Mouse (Mus musculus): ENCODE measurements at regions not wholly inside any gene's neighbourhood (a gene's known extent, or its start where the extent isn't known, plus 50 kb on each side); places are given as distances from the start of the nearest gene placed in this dataset.

DNA sequence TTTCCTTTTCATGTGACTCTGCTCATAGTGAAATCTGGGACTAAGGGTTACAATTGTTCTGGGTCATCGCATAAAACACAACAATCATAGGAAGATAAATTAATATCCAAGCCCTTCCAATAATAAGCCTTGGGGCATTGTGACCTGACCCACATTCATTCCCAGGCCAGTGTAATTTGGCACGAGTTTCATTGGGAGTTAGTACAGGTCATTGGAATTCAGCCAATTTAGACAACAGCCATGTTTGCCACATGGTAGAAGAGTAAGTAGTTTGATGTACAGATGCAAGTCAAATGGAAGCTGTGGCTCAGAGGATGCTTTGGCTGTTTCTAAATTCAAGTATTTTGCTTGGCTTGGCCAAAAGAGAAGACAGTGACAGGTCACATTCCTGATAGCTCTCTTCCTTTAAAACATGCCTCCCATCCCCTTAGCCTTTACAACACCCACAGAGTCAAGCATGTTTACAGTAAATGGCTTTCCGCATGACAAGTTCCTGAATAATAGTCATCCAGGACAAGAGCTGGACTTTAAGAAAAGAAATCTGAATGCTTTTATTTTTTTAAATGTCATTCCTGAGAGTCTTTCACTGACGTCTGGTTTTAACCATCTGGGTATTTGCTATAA, 355.5 kb upstream of the Lcorl start:
- TF ChIP-seq MAX (IDR thresholded peaks at IDR 0.05; ENCODE audit: low read depth): no peak
- no peak for TF ChIP-seq MYOD1 (IDR thresholded peaks at IDR 0.05; ENCODE audit: control insufficient read depth in 1 of 3, insufficient read length in 2 of 3, low read depth in 2 of 3)
- no peak for TF ChIP-seq MYOG (IDR thresholded peaks at IDR 0.05; ENCODE audit: control insufficient read depth in 1 of 3, insufficient read depth in 1 of 3, insufficient read length in 2 of 3, low read depth in 2 of 3)
- TF ChIP-seq USF1 (IDR thresholded peaks at IDR 0.05; ENCODE audit: low read depth): no peak
- no peak for TF ChIP-seq CEBPB (IDR thresholded peaks at IDR 0.05; ENCODE audit: insufficient read depth, poor library complexity, severe bottlenecking)
- TF ChIP-seq POLR2A (IDR thresholded peaks at IDR 0.05; ENCODE audit: insufficient read length, low read depth): no peak
- no peak for TF ChIP-seq TCF12 (IDR thresholded peaks at IDR 0.05; ENCODE audit: insufficient read depth, poor library complexity, severe bottlenecking)
- no peak for TF ChIP-seq REST (IDR thresholded peaks at IDR 0.05; ENCODE audit: insufficient read depth, insufficient read length)
- TF ChIP-seq E2F4 (IDR thresholded peaks at IDR 0.05; ENCODE audit: insufficient read depth): no peak
- no peak for TF ChIP-seq TCF3 (IDR thresholded peaks at IDR 0.05; ENCODE audit: insufficient read length, low read depth)
- no peak for TF ChIP-seq SRF (IDR thresholded peaks at IDR 0.05; ENCODE audit: control insufficient read depth, insufficient read length, low read depth)
- no peak for TF ChIP-seq POLR2AphosphoS2 (IDR thresholded peaks at IDR 0.05; ENCODE audit: insufficient read length, low read depth)

Measured in myocyte (in vitro differentiated cells).